Mouse (Mus musculus): ENCODE data around the gene Kcne3. TPM values are rescaled to one million over a fixed set of nuclear protein-coding genes. Genes with fewer than 3 reads are reported as not detected.

Gene Kcne3
- total and polyA plus RNA-seq, 2 experiments from 2014 or later, result 0.25 TPM; not detected in 1

GRCm38 (mm10) chr7:100231661-100232060 lies 55.4 kb downstream of the Kcne3 start:
- no peak overlapping the region for H3K27ac ChIP-seq
- H3K27me3 ChIP-seq (ENCODE audit: insufficient read depth, low read length), result no peaks in the 10 kb centered on the region
- no peaks in the 10 kb centered on the region for H3K9me3 ChIP-seq (ENCODE audit: low read length)
- no peak overlapping the region for H3K4me2 ChIP-seq (ENCODE audit: low read depth, low read length)
- H3K4me1 ChIP-seq (ENCODE audit: insufficient read depth, low read length), result no peaks in the 10 kb centered on the region
- DNase-seq (ENCODE audit: low spot score), result no peak
- ATAC-seq, result no peak
- 84% methylated on average over 1 of the region's 1 CpGs for WGBS
- no peak for TF ChIP-seq CTCF (IDR thresholded peaks at IDR 0.05; ENCODE audit: low read depth)
- no peak overlapping the region for H3K4me3 ChIP-seq (ENCODE audit: low read length)
- H3K36me3 ChIP-seq (ENCODE audit: insufficient read depth, low read length), result no peaks in the 10 kb centered on the region
- H3K9ac ChIP-seq (replicated peaks; ENCODE audit: low read length), result no peak overlapping the region

GRCm38 (mm10) chr7:100233681-100234080 lies 57.4 kb downstream of the Kcne3 start:
- no peak overlapping the region for H3K4me3 ChIP-seq (ENCODE audit: low read length)
- H3K9me3 ChIP-seq (ENCODE audit: low read length), result no peaks in the 10 kb centered on the region
- no peaks in the 10 kb centered on the region for H3K36me3 ChIP-seq (ENCODE audit: insufficient read depth, low read length)
- H3K27ac ChIP-seq, result no peak overlapping the region
- DNase-seq (ENCODE audit: low spot score), result no peak
- ATAC-seq, result no peak
- H3K4me1 ChIP-seq (ENCODE audit: insufficient read depth, low read length), result no peaks in the 10 kb centered on the region
- no peak for TF ChIP-seq CTCF (IDR thresholded peaks at IDR 0.05; ENCODE audit: low read depth)
- H3K27me3 ChIP-seq (ENCODE audit: insufficient read depth, low read length), result no peaks in the 10 kb centered on the region
- no peak overlapping the region for H3K9ac ChIP-seq (replicated peaks; ENCODE audit: low read length)
- no peak overlapping the region for H3K4me2 ChIP-seq (ENCODE audit: low read depth, low read length)

Other genes starting within 250 kb of the Kcne3 start
- gene Rnf169, start 196.1 kb upstream of the Kcne3 start, total RNA-seq (2014; rRNA removed), result 13.9 and 14.2 TPM in 2 replicates
- gene Rnf169, start 196.1 kb upstream of the Kcne3 start, polyA plus RNA-seq (2015; fragmentation: Nextera tagmentation; extraction: Ambion mirVana), result 2.6 and 2.7 TPM in 2 replicates
- 0.43 and 1.8 TPM in 2 replicates for gene Chrdl2, start 170.3 kb upstream of the Kcne3 start, total RNA-seq (2014; rRNA removed)
- 1.8 and 2.2 TPM in 2 replicates for gene Chrdl2, start 170.3 kb upstream of the Kcne3 start, polyA plus RNA-seq (2015; fragmentation: Nextera tagmentation; extraction: Ambion mirVana)
- gene Pold3, start 54.9 kb upstream of the Kcne3 start, total RNA-seq (2014; rRNA removed), result 20.4 and 29.4 TPM in 2 replicates
- 38.6 and 41.0 TPM in 2 replicates for gene Pold3, start 54.9 kb upstream of the Kcne3 start, polyA plus RNA-seq (2015; fragmentation: Nextera tagmentation; extraction: Ambion mirVana)
- gene Lipt2, start 17.2 kb upstream of the Kcne3 start, total RNA-seq (2014; rRNA removed), result 13.8 and 20.1 TPM in 2 replicates
- gene Lipt2, start 17.2 kb upstream of the Kcne3 start, polyA plus RNA-seq (2015; fragmentation: Nextera tagmentation; extraction: Ambion mirVana), result 19.2 and 19.5 TPM in 2 replicates
- gene Pgm2l1, start 50.9 kb downstream of the Kcne3 start, total RNA-seq (2014; rRNA removed), result 123 and 127 TPM in 2 replicates
- gene Pgm2l1, start 50.9 kb downstream of the Kcne3 start, polyA plus RNA-seq (2015; fragmentation: Nextera tagmentation; extraction: Ambion mirVana), result 34.4 and 34.8 TPM in 2 replicates
- 9.3 and 15.2 TPM in 2 replicates for gene P4ha3, start 109.0 kb downstream of the Kcne3 start, total RNA-seq (2014; rRNA removed)
- gene P4ha3, start 109.0 kb downstream of the Kcne3 start, polyA plus RNA-seq (2015; fragmentation: Nextera tagmentation; extraction: Ambion mirVana), result 2.5 and 2.9 TPM in 2 replicates
- 18.2 and 18.3 TPM in 2 replicates for gene C2cd3, start 195.7 kb downstream of the Kcne3 start, total RNA-seq (2014; rRNA removed)
- gene C2cd3, start 195.7 kb downstream of the Kcne3 start, polyA plus RNA-seq (2015; fragmentation: Nextera tagmentation; extraction: Ambion mirVana), result 9.2 and 9.8 TPM in 2 replicates
- 133 and 155 TPM in 2 replicates for gene Ppme1, start 195.8 kb downstream of the Kcne3 start, total RNA-seq (2014; rRNA removed)
- 122 and 138 TPM in 2 replicates for gene Ppme1, start 195.8 kb downstream of the Kcne3 start, polyA plus RNA-seq (2015; fragmentation: Nextera tagmentation; extraction: Ambion mirVana)